Mouse (Mus musculus) hindbrain, embryonic 16.5 days (tissue): ENCODE measurements at regions not wholly inside any gene's neighbourhood (a gene's known extent, or its start where the extent isn't known, plus 50 kb on each side); places are given as distances from the start of the nearest gene placed in this dataset.
A peak's percentile ranks its signal among the peaks of the same experiment; 100 is the strongest.

Experiments used
- ATAC-seq: fragments of 200-750 bp; cut with Nextera tagmentation; 2 replicates; pipeline ENCODE4 v1.8.0; 2017; ENCODE audit warnings: moderate TSS enrichment, moderate library complexity
- H3K27ac ChIP-seq: fragments of 300-500 bp; sonication (generic); 2 replicates; pipeline ENCODE4 v1.5.1; 2014; ENCODE audit warnings: low read depth, mild to moderate bottlenecking, control low read depth, low read length, moderate library complexity
- H3K27me3 ChIP-seq: fragments of 300-500 bp; sonication (generic); replicated peaks from 2 replicates; pipeline ENCODE4 v1.6.1; 2014; ENCODE audit warnings: low read length; ENCODE audit not compliant: control insufficient read depth, insufficient read depth
- H3K36me3 ChIP-seq: fragments of 300-500 bp; sonication (generic); 2 replicates; pipeline ENCODE4 v1.6.1; 2014; ENCODE audit warnings: mild to moderate bottlenecking, low read length, moderate library complexity, mixed read lengths; ENCODE audit not compliant: control insufficient read depth, insufficient read depth
- H3K4me1 ChIP-seq: fragments of 300-500 bp; sonication (generic); 2 replicates; pipeline ENCODE4 v1.6.1; 2014; ENCODE audit warnings: low read depth, low read length; ENCODE audit not compliant: control insufficient read depth, insufficient read depth
- H3K4me2 ChIP-seq: fragments of 300-500 bp; sonication (generic); 2 replicates; pipeline ENCODE4 v1.6.1; 2014; ENCODE audit warnings: mild to moderate bottlenecking, low read length, control low read depth, moderate library complexity
- H3K4me3 ChIP-seq: fragments of 300-500 bp; sonication (generic); 2 replicates; pipeline ENCODE4 v1.5.1; 2014; ENCODE audit warnings: mild to moderate bottlenecking, low read length, control low read depth, moderate library complexity
- H3K9ac ChIP-seq: fragments of 300-500 bp; sonication (generic); 2 replicates; pipeline ENCODE4 v1.6.1; 2014; ENCODE audit warnings: low read depth, mild to moderate bottlenecking, control low read depth, low read length, moderate library complexity
- H3K9me3 ChIP-seq: fragments of 300-500 bp; sonication (generic); 2 replicates; pipeline ENCODE4 v1.6.1; 2014; ENCODE audit warnings: mild to moderate bottlenecking, low read length, moderate library complexity; ENCODE audit not compliant: control insufficient read depth
- WGBS: fragments of 180-500 bp; shearing (Covaris S2); extraction: QIAGEN DNeasy Blood & Tissue Kit; methylation state at CpG from one replicate; pipeline ENCODE4 v1.1.7; 2014; 5-methylcytosine and 5-hydroxymethylcytosine counted together

GRCm38 (mm10) chr1:146955688-146956214 is 461.2 kb downstream of the Brinp3 start:
- H3K27ac ChIP-seq: no peak overlapping the region
- ATAC-seq: no peak
- H3K27me3 ChIP-seq: no peaks in the 10 kb centered on the region
- no peak overlapping the region for H3K4me2 ChIP-seq
- H3K4me3 ChIP-seq: no peak overlapping the region
- H3K4me1 ChIP-seq: no peaks in the 10 kb centered on the region
- H3K36me3 ChIP-seq: no peaks in the 10 kb centered on the region
- H3K9ac ChIP-seq: no peak overlapping the region
- 76% methylated on average over 5 of the region's 5 CpGs for WGBS
- no peaks in the 10 kb centered on the region for H3K9me3 ChIP-seq

DNA sequence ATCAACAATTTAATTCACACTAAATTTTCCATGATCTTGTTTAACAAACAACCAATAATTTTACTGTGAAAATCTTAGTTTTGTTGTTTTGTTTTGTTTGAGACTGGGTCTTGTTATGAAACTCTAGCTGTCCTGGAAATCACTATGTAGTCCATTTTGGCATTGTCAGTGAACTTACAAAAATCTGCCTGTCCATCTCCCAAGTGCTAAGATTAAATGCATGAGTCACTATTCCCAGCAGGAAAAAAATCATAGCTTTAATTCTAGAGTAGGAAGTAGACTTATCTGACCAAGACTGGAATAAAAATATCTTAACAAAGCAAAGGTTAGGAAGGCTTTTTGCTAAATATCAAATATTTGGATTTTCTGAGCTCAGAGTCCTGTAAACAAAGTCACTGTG is 461.8 kb downstream of the Brinp3 start:
- Histone ChIP-seq H3K27ac (no peak overlapping the region), H3K4me1 (no peaks in the 10 kb centered on the region), H3K36me3 (no peaks in the 10 kb centered on the region), H3K9ac (no peak overlapping the region), H3K4me3 (no peak overlapping the region), H3K9me3 (no peaks in the 10 kb centered on the region), H3K27me3 (no peaks in the 10 kb centered on the region), H3K4me2 (no peak overlapping the region)
- ATAC-seq: no peak

GRCm38 (mm10) chr1:146960448-146960847 is 465.9 kb downstream of the Brinp3 start:
- Histone ChIP-seq H3K27ac (no peak overlapping the region), H3K4me2 (no peak overlapping the region), H3K4me3 (no peak overlapping the region), H3K4me1 (no peaks in the 10 kb centered on the region), H3K9ac (no peak overlapping the region), H3K27me3 (no peaks in the 10 kb centered on the region), H3K9me3 (no peaks in the 10 kb centered on the region), H3K36me3 (no peaks in the 10 kb centered on the region)
- no peak for ATAC-seq
- WGBS: 83% methylated on average over 3 of the region's 3 CpGs

DNA sequence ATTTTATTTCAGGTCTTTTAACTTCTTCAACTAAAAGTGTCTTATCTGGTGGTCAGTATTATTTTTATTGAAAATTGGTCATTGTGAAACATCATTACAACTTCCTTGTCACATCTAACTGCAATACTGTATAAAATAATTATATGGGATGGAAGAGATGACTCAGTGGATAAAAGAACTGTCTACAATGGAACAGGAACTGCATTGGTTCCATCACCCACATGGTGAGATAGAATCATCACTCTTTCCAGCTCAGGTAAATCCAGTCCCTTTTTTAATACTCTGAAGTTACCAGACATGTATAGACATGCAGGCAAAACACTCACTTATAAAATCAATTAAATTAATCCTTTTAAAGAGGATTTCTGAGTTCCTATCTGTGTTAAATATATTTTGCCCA is 473.0 kb downstream of the Brinp3 start:
- H3K4me1 ChIP-seq: no peaks in the 10 kb centered on the region
- H3K36me3 ChIP-seq: no peaks in the 10 kb centered on the region
- H3K4me2 ChIP-seq: no peak overlapping the region
- H3K27me3 ChIP-seq: no peaks in the 10 kb centered on the region
- H3K9ac ChIP-seq: no peak overlapping the region
- no peak for ATAC-seq
- no peak overlapping the region for H3K27ac ChIP-seq
- no peak overlapping the region for H3K4me3 ChIP-seq
- no peaks in the 10 kb centered on the region for H3K9me3 ChIP-seq

- WGBS: 86% methylated on average over 2 of the region's 2 CpGs
- Histone ChIP-seq H3K9me3 (no peaks in the 10 kb centered on the region), H3K36me3 (no peaks in the 10 kb centered on the region), H3K9ac (no peak overlapping the region), H3K4me1 (no peaks in the 10 kb centered on the region), H3K27me3 (no peaks in the 10 kb centered on the region), H3K4me3 (no peak overlapping the region), H3K27ac (no peak overlapping the region), H3K4me2 (no peak overlapping the region)
- ATAC-seq: no peak
These were observed 473.4 kb downstream of the Brinp3 start for GRCm38 (mm10) chr1:146967993-146968392.

DNA sequence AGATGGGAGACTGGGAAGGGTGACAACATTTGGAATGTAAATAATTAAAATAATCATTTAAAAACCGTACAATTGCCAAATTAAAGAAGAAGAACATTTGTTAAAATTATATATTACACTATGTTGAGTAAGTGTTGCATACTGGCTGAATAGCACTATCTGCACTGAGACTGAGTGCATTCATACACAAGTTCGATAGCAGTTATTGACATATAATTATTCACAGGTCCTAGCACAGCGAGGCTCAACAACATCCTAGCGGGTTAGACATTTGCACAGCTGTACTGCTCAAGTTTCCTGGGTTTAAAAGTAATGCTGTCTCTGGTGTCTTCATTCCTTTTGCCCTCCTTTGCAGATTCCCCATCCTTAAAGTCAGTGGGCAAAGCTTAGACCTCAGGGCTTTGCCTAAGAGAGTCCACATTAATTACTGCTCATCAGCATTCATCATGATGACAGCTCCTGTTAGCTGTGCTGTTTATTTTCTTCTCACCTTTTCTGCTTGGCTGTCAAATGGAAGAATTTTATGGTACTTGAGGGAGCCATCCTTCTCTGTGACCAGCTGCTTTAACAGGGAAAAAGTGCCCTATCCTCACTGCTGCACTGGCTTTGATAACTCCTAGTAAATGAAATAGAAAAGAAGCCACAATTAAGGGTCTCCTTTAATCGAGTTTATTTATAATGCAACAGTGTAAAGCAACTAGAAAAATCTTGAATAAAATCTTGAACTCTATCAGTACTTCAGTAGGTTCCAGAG is 489.1 kb downstream of the Brinp3 start:
- no peaks in the 10 kb centered on the region for H3K4me1 ChIP-seq
- no peak overlapping the region for H3K9ac ChIP-seq
- no peaks in the 10 kb centered on the region for H3K9me3 ChIP-seq
- no peak overlapping the region for H3K27ac ChIP-seq
- WGBS: 71% methylated on average over 5 of the region's 5 CpGs
- H3K36me3 ChIP-seq: no peaks in the 10 kb centered on the region
- ATAC-seq: 0 out of 2 replicates have a peak, but pooled peaks have one; percentile 34
- H3K4me2 ChIP-seq: no peak overlapping the region
- H3K4me3 ChIP-seq: no peak overlapping the region
- H3K27me3 ChIP-seq: no peaks in the 10 kb centered on the region

DNA sequence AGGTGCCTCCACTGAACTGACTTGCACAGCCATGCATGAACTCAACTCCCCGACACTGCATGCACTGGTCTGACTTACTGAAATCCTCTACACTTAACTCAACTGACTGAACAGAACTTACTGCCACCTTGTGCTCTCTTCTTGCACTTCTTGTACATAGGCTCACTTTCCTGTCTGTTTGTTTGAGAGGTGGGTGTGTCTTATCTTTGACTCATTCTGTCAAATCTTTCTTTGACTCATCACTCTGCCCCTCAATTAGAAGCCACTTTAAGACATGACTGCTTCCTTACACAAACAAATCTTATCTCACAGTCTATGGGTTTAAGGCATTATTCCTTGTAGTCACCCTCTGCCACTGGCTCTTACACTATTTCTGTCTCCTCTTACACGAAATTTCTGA is 505.5 kb downstream of the Brinp3 start:
- WGBS: 67% methylated on average over 2 of the region's 2 CpGs
- H3K9me3 ChIP-seq: no peaks in the 10 kb centered on the region
- no peak overlapping the region for H3K9ac ChIP-seq
- H3K4me1 ChIP-seq: no peaks in the 10 kb centered on the region
- no peak overlapping the region for H3K27ac ChIP-seq
- H3K36me3 ChIP-seq: no peaks in the 10 kb centered on the region
- no peak overlapping the region for H3K4me3 ChIP-seq
- no peak overlapping the region for H3K4me2 ChIP-seq
- ATAC-seq: no peak
- no peaks in the 10 kb centered on the region for H3K27me3 ChIP-seq

DNA sequence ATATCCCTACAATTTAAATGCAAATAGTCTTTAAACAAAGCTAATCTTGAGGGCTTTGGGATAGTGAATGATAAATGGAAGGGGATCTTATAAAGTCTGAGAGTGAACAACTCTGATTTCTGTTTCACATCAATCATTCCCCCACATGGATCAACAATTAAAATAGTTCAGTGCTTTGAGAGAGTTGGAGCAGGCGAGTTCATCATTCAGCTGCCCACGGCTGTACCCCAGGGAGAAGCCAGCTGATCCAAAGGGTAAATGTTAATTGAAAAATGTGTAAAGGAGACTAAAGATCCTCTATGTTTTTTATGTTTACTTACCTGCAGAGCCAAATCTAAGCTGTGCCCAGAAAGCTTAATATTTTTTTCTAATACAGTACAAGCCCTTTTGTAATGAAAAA is 553.2 kb downstream of the Brinp3 start:
- H3K4me3 ChIP-seq: no peak overlapping the region
- H3K27ac ChIP-seq: no peak overlapping the region
- WGBS: 10% methylated on average over 2 of the region's 2 CpGs
- H3K4me1 ChIP-seq: no peaks in the 10 kb centered on the region
- no peaks in the 10 kb centered on the region for H3K9me3 ChIP-seq
- no peak overlapping the region for H3K4me2 ChIP-seq
- no peak overlapping the region for H3K9ac ChIP-seq
- ATAC-seq: no peak
- no peaks in the 10 kb centered on the region for H3K27me3 ChIP-seq
- no peaks in the 10 kb centered on the region for H3K36me3 ChIP-seq

GRCm38 (mm10) chr1:147058504-147058903 is 563.9 kb downstream of the Brinp3 start:
- no peaks in the 10 kb centered on the region for H3K4me1 ChIP-seq
- H3K36me3 ChIP-seq: no peaks in the 10 kb centered on the region

More at GRCm38 (mm10) chr1:147058504-147058903, 563.9 kb downstream of the Brinp3 start:
- no peak overlapping the region for H3K9ac ChIP-seq
- no peaks in the 10 kb centered on the region for H3K27me3 ChIP-seq
- no peak overlapping the region for H3K4me3 ChIP-seq
- WGBS: 72% methylated on average over 2 of the region's 2 CpGs
- ATAC-seq: no peak
- H3K27ac ChIP-seq: no peak overlapping the region
- no peaks in the 10 kb centered on the region for H3K9me3 ChIP-seq
- no peak overlapping the region for H3K4me2 ChIP-seq
